Mouse (Mus musculus): Measurements from ENCODE around the gene Olfr548-ps1. TPM values are rescaled to one million over a fixed set of nuclear protein-coding genes. Genes with fewer than 3 reads are reported as not detected.

Gene Olfr548-ps1
- polyA plus RNA-seq (2021; fragmentation: Nextera tagmentation), result not detected in 2 replicates
- long read RNA-seq, experiment 1, result 0 reads
- long read RNA-seq, experiment 2, result 0 reads

DNA sequence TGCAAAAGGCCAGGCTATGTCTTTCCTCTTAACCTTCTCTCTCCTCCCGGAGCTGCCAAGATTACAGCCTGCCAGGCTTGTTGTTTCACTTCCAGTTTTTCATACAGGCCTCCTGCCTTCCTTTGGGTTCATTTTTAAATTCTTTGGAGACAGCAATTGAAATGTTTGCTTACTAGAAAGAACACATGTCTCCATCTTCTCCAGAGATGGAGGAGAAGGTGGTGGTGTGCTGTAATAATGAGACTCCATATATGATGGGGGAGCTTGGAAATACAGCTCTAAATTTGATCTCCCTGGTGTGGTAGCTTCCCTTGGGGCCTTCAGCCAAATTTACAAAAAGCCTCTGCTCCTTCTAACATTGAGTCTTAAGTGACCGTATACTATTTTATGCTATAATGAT is at the start of gene Olfr548-ps1:
TSS of gene Olfr548-ps1 (plus strand) at position 301 of the 400 bp plus-strand sequence.

DNA sequence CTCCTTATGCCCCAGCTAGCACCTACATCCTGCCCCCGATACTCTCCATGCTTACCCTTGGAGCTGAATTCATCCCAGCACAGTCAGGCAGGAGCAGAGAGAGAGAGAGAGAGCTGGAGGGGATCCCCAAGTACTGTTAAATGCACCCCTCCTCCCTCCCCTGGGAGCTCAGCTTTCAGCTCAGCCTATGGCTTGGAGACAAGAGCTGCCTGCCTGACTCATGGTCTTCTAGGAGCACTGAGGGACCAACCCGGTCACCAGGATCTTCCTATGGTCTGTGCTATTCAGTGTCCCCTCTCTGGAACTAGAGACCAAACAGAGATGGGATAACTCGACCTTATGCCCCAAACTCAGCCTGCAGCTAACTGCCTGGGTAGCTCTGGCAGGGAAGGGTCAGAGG is 41.2 kb upstream of the Olfr548-ps1 start, which contains the start of gene Olfr545:
TSS of gene Olfr545 (minus strand) at position 101 of the 400 bp plus-strand sequence.

DNA sequence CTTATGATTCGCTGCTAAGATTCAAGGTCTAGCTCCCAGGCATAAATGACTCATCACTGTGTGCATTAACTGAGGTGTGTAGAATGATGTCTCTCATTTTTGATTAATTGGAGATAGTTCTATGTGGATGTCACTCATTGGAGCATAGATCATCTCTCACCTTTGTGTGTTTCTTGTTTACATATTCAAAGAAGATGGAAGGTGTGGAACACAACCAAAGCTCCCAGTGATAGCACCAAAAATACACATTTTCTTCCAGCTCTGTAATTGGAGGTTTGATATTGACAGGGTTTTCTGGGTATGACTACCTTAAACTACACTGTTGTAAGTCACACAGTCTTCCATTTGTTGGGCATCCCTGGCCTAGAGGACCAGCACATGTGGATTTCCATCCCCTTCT is 6.2 kb upstream of the Olfr548-ps1 start, which contains the start of gene Olfr547:
TSS of gene Olfr547 (plus strand) at position 301 of the 400 bp plus-strand sequence.

DNA sequence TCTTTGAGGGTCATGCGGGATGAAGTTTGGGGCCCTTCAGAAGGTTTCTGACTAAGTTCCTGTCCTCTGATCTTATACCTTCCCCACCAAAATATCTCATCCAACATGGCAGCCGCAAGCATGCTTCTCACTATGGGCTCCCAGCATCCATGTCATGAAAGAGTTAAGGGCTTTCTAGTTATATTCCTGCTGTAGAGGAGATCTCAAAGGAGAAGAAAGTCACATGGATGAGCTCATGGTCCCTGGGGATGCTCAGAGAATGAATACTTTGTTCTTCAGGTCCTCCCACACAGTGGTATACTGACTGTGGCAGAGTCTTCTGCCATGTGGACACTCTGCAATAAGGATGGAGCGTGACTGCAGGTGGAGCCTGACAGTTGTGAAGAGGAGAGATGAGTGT is 8.9 kb downstream of the Olfr548-ps1 start, which contains the start of gene Olfr549:
TSS of gene Olfr549 (plus strand) at position 301 of the 400 bp plus-strand sequence.

DNA sequence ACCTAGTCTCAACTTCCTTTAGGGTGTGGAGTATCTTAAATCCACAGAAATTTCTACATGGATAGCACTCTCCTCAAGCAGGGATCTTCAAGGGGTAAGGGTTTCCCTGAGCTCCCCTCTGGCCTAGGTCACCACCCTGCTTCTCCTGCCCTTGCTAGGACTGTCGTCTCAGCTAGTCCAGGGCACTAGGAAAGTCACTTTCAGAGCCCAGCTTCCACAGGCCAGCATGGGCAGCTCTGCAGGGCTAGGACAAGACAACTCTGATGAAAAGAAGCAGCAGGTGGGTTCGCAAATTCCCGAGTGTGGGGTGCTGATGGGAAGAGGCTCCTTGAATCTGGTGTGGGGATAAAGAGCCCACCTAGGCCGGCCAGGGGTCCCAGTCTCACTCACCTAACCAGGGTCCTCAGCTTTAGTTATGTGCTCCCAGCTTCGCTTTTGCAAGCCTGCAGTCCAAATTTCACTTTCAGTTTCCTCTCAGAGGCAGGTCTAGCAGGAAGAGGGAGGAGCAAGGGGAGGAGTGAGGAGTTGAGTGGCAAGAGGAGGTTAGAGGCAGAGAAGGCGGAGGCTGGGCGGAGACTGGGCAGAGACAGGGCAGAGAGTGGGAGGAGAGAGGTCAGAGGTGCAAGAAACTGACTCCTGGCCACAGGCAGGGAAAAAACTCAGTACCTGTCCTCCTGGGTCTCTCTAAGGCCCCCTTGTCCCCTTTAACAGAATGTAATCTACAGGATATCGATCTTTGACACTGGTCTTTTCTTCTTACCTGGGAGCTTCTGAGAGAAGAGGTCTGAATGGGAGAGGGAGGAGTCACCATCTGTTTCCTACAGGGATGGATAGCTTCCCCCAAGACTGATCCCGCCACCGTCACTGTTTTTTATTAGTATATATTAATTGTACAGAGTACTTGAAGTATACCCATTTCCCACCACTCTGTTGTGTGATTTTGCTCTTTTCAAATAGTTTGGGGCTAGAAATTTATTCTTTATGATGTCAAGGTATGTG is 24.6 kb downstream of the Olfr548-ps1 start, which contains the start of gene Trim21:
TSS of gene Trim21 (minus strand) at position 488 of the 999 bp plus-strand sequence.

DNA sequence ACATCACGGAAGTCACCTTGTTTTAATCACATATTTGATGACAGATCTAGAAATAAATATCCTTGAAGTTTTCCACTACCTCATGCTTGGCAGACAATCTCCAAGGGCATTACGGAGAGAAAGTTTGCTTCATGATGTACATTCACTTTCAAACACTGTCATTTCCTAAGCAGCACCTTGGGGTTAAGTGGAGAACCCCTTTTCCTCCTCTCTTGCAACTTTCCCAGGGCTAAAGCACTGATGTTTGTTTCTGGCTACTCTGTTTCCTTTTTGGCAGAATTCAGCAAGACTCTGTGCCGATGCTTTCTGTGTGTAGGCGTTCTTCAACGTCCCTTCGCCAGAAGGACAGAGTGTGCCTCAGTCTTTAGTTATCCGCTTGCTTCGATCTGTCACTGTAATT is 30.4 kb downstream of the Olfr548-ps1 start, which contains the start of gene Olfr550:
TSS of gene Olfr550 (plus strand) at position 301 of the 400 bp plus-strand sequence.

DNA sequence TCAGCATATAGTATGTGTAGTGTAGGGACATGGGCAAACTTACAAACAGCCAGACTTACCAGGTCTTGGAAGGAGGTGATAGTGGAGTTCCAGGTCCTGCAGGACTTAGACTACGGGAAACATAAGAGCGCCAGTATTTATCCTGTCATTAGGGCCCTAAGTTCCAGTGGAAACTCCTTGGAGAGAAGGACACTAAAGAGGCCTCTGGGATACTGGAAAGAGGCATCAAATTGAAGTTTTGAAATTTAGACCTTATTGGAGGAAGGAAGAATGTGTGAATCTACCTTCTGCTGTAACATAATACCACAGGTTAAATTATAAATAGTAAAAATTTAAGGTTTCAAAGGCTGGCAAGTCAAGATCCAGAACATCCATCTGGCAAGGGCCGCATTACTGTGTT is 51.1 kb downstream of the Olfr548-ps1 start, which contains the start of gene Olfr551:
TSS of gene Olfr551 (minus strand) at position 101 of the 400 bp plus-strand sequence.

Other genes with a start within 250 kb of the Olfr548-ps1 start
- 8.8 and 8.9 TPM in 2 replicates for gene Rrm1, start 99.2 kb upstream of the Olfr548-ps1 start, polyA plus RNA-seq (2021; fragmentation: Nextera tagmentation)
- gene Olfr543, start 59.2 kb upstream of the Olfr548-ps1 start, polyA plus RNA-seq (2021; fragmentation: Nextera tagmentation), result not detected in 2 replicates
- not detected in 2 replicates for gene Olfr544, start 52.6 kb upstream of the Olfr548-ps1 start, polyA plus RNA-seq (2021; fragmentation: Nextera tagmentation)
- not detected in 2 replicates for gene Olfr545, start 41.3 kb upstream of the Olfr548-ps1 start, polyA plus RNA-seq (2021; fragmentation: Nextera tagmentation)
- not detected in 2 replicates for gene Olfr547, start 6.1 kb upstream of the Olfr548-ps1 start, polyA plus RNA-seq (2021; fragmentation: Nextera tagmentation)
- gene Olfr549, start 9.0 kb downstream of the Olfr548-ps1 start, polyA plus RNA-seq (2021; fragmentation: Nextera tagmentation), result not detected in 2 replicates
- gene Trim21, start 24.6 kb downstream of the Olfr548-ps1 start, polyA plus RNA-seq (2021; fragmentation: Nextera tagmentation), result 0.54 and 0.67 TPM in 2 replicates
- gene Olfr550, start 30.5 kb downstream of the Olfr548-ps1 start, polyA plus RNA-seq (2021; fragmentation: Nextera tagmentation), result 1.9 and 2.1 TPM in 2 replicates
- not detected in 2 replicates for gene Olfr551, start 51.0 kb downstream of the Olfr548-ps1 start, polyA plus RNA-seq (2021; fragmentation: Nextera tagmentation)
- not detected in 2 replicates for gene Olfr552, start 56.9 kb downstream of the Olfr548-ps1 start, polyA plus RNA-seq (2021; fragmentation: Nextera tagmentation)
- gene Olfr553, start 77.3 kb downstream of the Olfr548-ps1 start, polyA plus RNA-seq (2021; fragmentation: Nextera tagmentation), result not detected in 2 replicates
- not detected in 2 replicates for gene Olfr554, start 97.5 kb downstream of the Olfr548-ps1 start, polyA plus RNA-seq (2021; fragmentation: Nextera tagmentation)
- not detected in 2 replicates for gene Olfr555, start 117.9 kb downstream of the Olfr548-ps1 start, polyA plus RNA-seq (2021; fragmentation: Nextera tagmentation)
- gene Olfr556, start 124.0 kb downstream of the Olfr548-ps1 start, polyA plus RNA-seq (2021; fragmentation: Nextera tagmentation), result not detected in 2 replicates
- gene Trim68, start 146.4 kb downstream of the Olfr548-ps1 start, polyA plus RNA-seq (2021; fragmentation: Nextera tagmentation), result 2.1 and 2.6 TPM in 2 replicates
- not detected in 2 replicates for gene Olfr557, start 155.0 kb downstream of the Olfr548-ps1 start, polyA plus RNA-seq (2021; fragmentation: Nextera tagmentation)
- 0.10 and 0.13 TPM in 2 replicates for gene Olfr558, start 161.3 kb downstream of the Olfr548-ps1 start, polyA plus RNA-seq (2021; fragmentation: Nextera tagmentation)
- not detected in 2 replicates for gene Olfr33, start 178.2 kb downstream of the Olfr548-ps1 start, polyA plus RNA-seq (2021; fragmentation: Nextera tagmentation)
- gene Olfr559, start 186.6 kb downstream of the Olfr548-ps1 start, polyA plus RNA-seq (2021; fragmentation: Nextera tagmentation), result not detected in 2 replicates
- gene Olfr560, start 218.5 kb downstream of the Olfr548-ps1 start, polyA plus RNA-seq (2021; fragmentation: Nextera tagmentation), result not detected in 2 replicates
- not detected in 2 replicates for gene Olfr78, start 218.6 kb downstream of the Olfr548-ps1 start, polyA plus RNA-seq (2021; fragmentation: Nextera tagmentation)
- gene Olfr561, start 230.3 kb downstream of the Olfr548-ps1 start, polyA plus RNA-seq (2021; fragmentation: Nextera tagmentation), result not detected in 2 replicates

Data from layer of hippocampus, adult 6 months (tissue).